Mouse (Mus musculus): Measurements from ENCODE around the gene Gm36176. TPM values are rescaled to one million over a fixed set of nuclear protein-coding genes. Genes with fewer than 3 reads are reported as not detected.

Gene Gm36176
- polyA plus RNA-seq, 1 experiment from 2014 or later: not detected

- WGBS: 61% methylated on average over 12 of the region's 12 CpGs
- H3K4me1 ChIP-seq: no peaks in the 10 kb centered on the region
- H3K4me3 ChIP-seq: no peak overlapping the region
- no peak for ATAC-seq (ENCODE audit: low FRiP score, low read depth)
- H3K9ac ChIP-seq: no peak overlapping the region
- H3K9me3 ChIP-seq: no peaks in the 10 kb centered on the region
- H3K36me3 ChIP-seq: no peaks in the 10 kb centered on the region
- H3K27ac ChIP-seq: no peak overlapping the region
- no peaks in the 10 kb centered on the region for H3K27me3 ChIP-seq (replicated peaks)
- H3K4me2 ChIP-seq (replicated peaks): no peak overlapping the region
Measured at GRCm38 (mm10) chr10:77886007-77886747, 39.6 kb downstream of the Gm36176 start.

- Histone ChIP-seq H3K27me3 (replicated peaks) (no peaks in the 10 kb centered on the region), H3K9ac (no peak overlapping the region), H3K4me3 (no peak overlapping the region), H3K4me2 (replicated peaks) (no peak overlapping the region), H3K4me1 (no peaks in the 10 kb centered on the region), H3K27ac (no peak overlapping the region), H3K36me3 (no peaks in the 10 kb centered on the region), H3K9me3 (no peaks in the 10 kb centered on the region)
- 88% methylated on average over 8 of the region's 8 CpGs for WGBS
- no peak for ATAC-seq (ENCODE audit: low FRiP score, low read depth)
Measured at GRCm38 (mm10) chr10:77890987-77891565, 44.5 kb downstream of the Gm36176 start.

- Histone ChIP-seq H3K9ac (no peak overlapping the region), H3K36me3 (no peaks in the 10 kb centered on the region), H3K27ac (no peak overlapping the region), H3K9me3 (no peaks in the 10 kb centered on the region), H3K4me3 (no peak overlapping the region), H3K27me3 (replicated peaks) (no peaks in the 10 kb centered on the region), H3K4me1 (no peaks in the 10 kb centered on the region), H3K4me2 (replicated peaks) (no peak overlapping the region)
- ATAC-seq (ENCODE audit: low FRiP score, low read depth): no peak
- 65% methylated on average over 5 of the region's 5 CpGs for WGBS
Measured at GRCm38 (mm10) chr10:77895562-77895961, 49.0 kb downstream of the Gm36176 start.

Other genes with a start within 250 kb of the Gm36176 start
- 288 and 299 TPM in 2 replicates for gene Sumo3, start 240.7 kb upstream of the Gm36176 start, polyA plus RNA-seq (2016; fragmentation: Nextera tagmentation; extraction: Ambion mirVana)
- 7.6 and 11.0 TPM in 2 replicates for gene Gm49325, start 240.6 kb upstream of the Gm36176 start, polyA plus RNA-seq (2016; fragmentation: Nextera tagmentation; extraction: Ambion mirVana)
- gene Ube2g2, start 224.5 kb upstream of the Gm36176 start, polyA plus RNA-seq (2016; fragmentation: Nextera tagmentation; extraction: Ambion mirVana): 90.9 and 93.7 TPM in 2 replicates
- gene Tspear, start 160.2 kb upstream of the Gm36176 start, polyA plus RNA-seq (2016; fragmentation: Nextera tagmentation; extraction: Ambion mirVana): 0.98 and 1.2 TPM in 2 replicates
- not detected in 2 replicates for gene Gm19402, start 156.0 kb upstream of the Gm36176 start, polyA plus RNA-seq (2016; fragmentation: Nextera tagmentation; extraction: Ambion mirVana)
- not detected in 2 replicates for gene Gm9508, start 149.6 kb upstream of the Gm36176 start, polyA plus RNA-seq (2016; fragmentation: Nextera tagmentation; extraction: Ambion mirVana)
- not detected in 2 replicates for gene Gm10272, start 140.2 kb upstream of the Gm36176 start, polyA plus RNA-seq (2016; fragmentation: Nextera tagmentation; extraction: Ambion mirVana)
- not detected in 2 replicates for gene Gm10024, start 135.3 kb upstream of the Gm36176 start, polyA plus RNA-seq (2016; fragmentation: Nextera tagmentation; extraction: Ambion mirVana)
- not detected in 2 replicates for gene Gm10142, start 131.0 kb upstream of the Gm36176 start, polyA plus RNA-seq (2016; fragmentation: Nextera tagmentation; extraction: Ambion mirVana)
- not detected in 2 replicates for gene Krtap12-1, start 126.2 kb upstream of the Gm36176 start, polyA plus RNA-seq (2016; fragmentation: Nextera tagmentation; extraction: Ambion mirVana)
- not detected in 2 replicates for gene Gm10100, start 120.3 kb upstream of the Gm36176 start, polyA plus RNA-seq (2016; fragmentation: Nextera tagmentation; extraction: Ambion mirVana)
- not detected in 2 replicates for gene Gm18596, start 104.2 kb upstream of the Gm36176 start, polyA plus RNA-seq (2016; fragmentation: Nextera tagmentation; extraction: Ambion mirVana)
- gene Gm9736, start 95.4 kb upstream of the Gm36176 start, polyA plus RNA-seq (2016; fragmentation: Nextera tagmentation; extraction: Ambion mirVana): not detected in 2 replicates
- not detected in 2 replicates for gene Gm3233, start 87.1 kb upstream of the Gm36176 start, polyA plus RNA-seq (2016; fragmentation: Nextera tagmentation; extraction: Ambion mirVana)
- not detected in 2 replicates for gene Gm3238, start 75.5 kb upstream of the Gm36176 start, polyA plus RNA-seq (2016; fragmentation: Nextera tagmentation; extraction: Ambion mirVana)
- gene Gm7138, start 69.9 kb upstream of the Gm36176 start, polyA plus RNA-seq (2016; fragmentation: Nextera tagmentation; extraction: Ambion mirVana): not detected in 2 replicates
- not detected in 2 replicates for gene Gm3250, start 64.3 kb upstream of the Gm36176 start, polyA plus RNA-seq (2016; fragmentation: Nextera tagmentation; extraction: Ambion mirVana)
- not detected in 2 replicates for gene Gm7137, start 58.6 kb upstream of the Gm36176 start, polyA plus RNA-seq (2016; fragmentation: Nextera tagmentation; extraction: Ambion mirVana)
- not detected in 2 replicates for gene Gm9639, start 51.7 kb upstream of the Gm36176 start, polyA plus RNA-seq (2016; fragmentation: Nextera tagmentation; extraction: Ambion mirVana)
- not detected in 2 replicates for gene Gm19668, start 47.7 kb upstream of the Gm36176 start, polyA plus RNA-seq (2016; fragmentation: Nextera tagmentation; extraction: Ambion mirVana)
- gene Gm9507, start 35.0 kb upstream of the Gm36176 start, polyA plus RNA-seq (2016; fragmentation: Nextera tagmentation; extraction: Ambion mirVana): not detected in 2 replicates
- not detected in 2 replicates for gene Gm2696, start 32.1 kb upstream of the Gm36176 start, polyA plus RNA-seq (2016; fragmentation: Nextera tagmentation; extraction: Ambion mirVana)
- gene Krtap10-4, start 19.7 kb upstream of the Gm36176 start, polyA plus RNA-seq (2016; fragmentation: Nextera tagmentation; extraction: Ambion mirVana): not detected in 2 replicates
- not detected in 2 replicates for gene Krtap10-10, start 10.9 kb upstream of the Gm36176 start, polyA plus RNA-seq (2016; fragmentation: Nextera tagmentation; extraction: Ambion mirVana)
- not detected in 2 replicates for gene Gm10318, start 6.1 kb downstream of the Gm36176 start, polyA plus RNA-seq (2016; fragmentation: Nextera tagmentation; extraction: Ambion mirVana)
- not detected in 2 replicates for gene Gm3285, start 15.2 kb downstream of the Gm36176 start, polyA plus RNA-seq (2016; fragmentation: Nextera tagmentation; extraction: Ambion mirVana)
- 8.0 and 8.4 TPM in 2 replicates for gene Lrrc3, start 55.7 kb downstream of the Gm36176 start, polyA plus RNA-seq (2016; fragmentation: Nextera tagmentation; extraction: Ambion mirVana)
- gene Trpm2, start 123.8 kb downstream of the Gm36176 start, polyA plus RNA-seq (2016; fragmentation: Nextera tagmentation; extraction: Ambion mirVana): 2.2 and 3.0 TPM in 2 replicates
- gene 1810043G02Rik, start 131.7 kb downstream of the Gm36176 start, polyA plus RNA-seq (2016; fragmentation: Nextera tagmentation; extraction: Ambion mirVana): 35.4 and 35.8 TPM in 2 replicates
- gene Pfkl, start 163.3 kb downstream of the Gm36176 start, polyA plus RNA-seq (2016; fragmentation: Nextera tagmentation; extraction: Ambion mirVana): 113 and 115 TPM in 2 replicates
- gene Dnmt3l, start 195.1 kb downstream of the Gm36176 start, polyA plus RNA-seq (2016; fragmentation: Nextera tagmentation; extraction: Ambion mirVana): not detected in 2 replicates
- gene Aire, start 196.8 kb downstream of the Gm36176 start, polyA plus RNA-seq (2016; fragmentation: Nextera tagmentation; extraction: Ambion mirVana): 0.17 and 0.22 TPM in 2 replicates
- 1.3 TPM in 2 replicates for gene Icosl, start 222.5 kb downstream of the Gm36176 start, polyA plus RNA-seq (2016; fragmentation: Nextera tagmentation; extraction: Ambion mirVana)

Data from neural tube, embryonic 12.5 days (tissue).